Mouse (Mus musculus) limb, embryonic 12.5 days (tissue): ENCODE measurements at regions not wholly inside any gene's neighbourhood (a gene's known extent, or its start where the extent isn't known, plus 50 kb on each side); places are given as distances from the start of the nearest gene placed in this dataset.
"Not testable (repeated sequence)": the region's sequence is repeated elsewhere in the genome, so short reads cannot be mapped to it uniquely, and the experiment has no call there.

ENCODE experiments used
- ATAC-seq: fragments of 200-750 bp; cut with Nextera tagmentation; 2 replicates; pipeline ENCODE4 v1.8.0; 2017; ENCODE audit warnings: low read depth, moderate TSS enrichment; ENCODE audit not compliant: insufficient number of reproducible peaks, insufficient read depth, low FRiP score, low TSS enrichment
- H3K27ac ChIP-seq: fragments of 300-500 bp; sonication (generic); 2 replicates; pipeline ENCODE4 v1.5.1; 2016; ENCODE audit warnings: mild to moderate bottlenecking, moderate library complexity
- H3K27me3 ChIP-seq: fragments of 300-500 bp; sonication (generic); 2 replicates; pipeline ENCODE4 v1.6.1; 2016; ENCODE audit warnings: mild to moderate bottlenecking, moderate library complexity
- H3K36me3 ChIP-seq: fragments of 300-500 bp; sonication (generic); 2 replicates; pipeline ENCODE4 v1.6.1; 2016; ENCODE audit warnings: mild to moderate bottlenecking, moderate library complexity
- H3K4me1 ChIP-seq: fragments of 300-500 bp; sonication (generic); replicated peaks from 2 replicates; pipeline ENCODE4 v1.6.1; 2016
- H3K4me2 ChIP-seq: fragments of 300-500 bp; sonication (generic); 2 replicates; pipeline ENCODE4 v1.6.1; 2016; ENCODE audit warnings: mild to moderate bottlenecking, moderate library complexity
- H3K4me3 ChIP-seq: fragments of 300-500 bp; sonication (generic); replicated peaks from 2 replicates; pipeline ENCODE4 v1.5.1; 2016; ENCODE audit warnings: mild to moderate bottlenecking
- H3K9ac ChIP-seq: fragments of 300-500 bp; sonication (generic); replicated peaks from 2 replicates; pipeline ENCODE4 v1.6.1; 2016; ENCODE audit warnings: mild to moderate bottlenecking, moderate library complexity
- H3K9me3 ChIP-seq: fragments of 300-500 bp; sonication (generic); 2 replicates; pipeline ENCODE4 v1.6.1; 2016; ENCODE audit warnings: mild to moderate bottlenecking, moderate library complexity
- WGBS: fragments of 180-500 bp; shearing (Covaris S2); methylation state at CpG from one replicate; pipeline ENCODE4 v1.1.7; 2016; 5-methylcytosine and 5-hydroxymethylcytosine counted together

DNA sequence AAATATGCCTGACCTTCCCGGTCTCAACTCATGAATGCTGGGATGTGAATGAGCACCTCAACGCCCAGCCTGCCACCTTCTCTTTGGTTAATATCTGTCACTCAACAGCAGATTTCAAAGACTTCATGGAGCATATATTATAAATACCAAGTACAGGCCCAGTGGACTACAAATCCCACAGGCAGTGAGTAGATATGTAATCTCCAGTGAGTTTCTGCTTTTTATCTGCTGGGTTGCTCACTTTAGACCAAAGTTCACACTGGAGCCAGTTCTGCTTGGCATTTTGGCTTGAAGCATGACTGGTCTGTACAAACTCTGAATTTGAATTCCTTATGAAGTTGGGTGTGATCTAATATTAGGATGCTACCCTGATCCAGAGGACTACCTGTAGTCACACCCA, 377.1 kb upstream of the Ngly1 start:
- WGBS: 89% methylated on average over 2 of the region's 2 CpGs
- H3K27me3 ChIP-seq: no peaks in the 10 kb centered on the region
- H3K9ac ChIP-seq: no peak overlapping the region
- H3K4me1 ChIP-seq: no peaks in the 10 kb centered on the region
- no peak overlapping the region for H3K4me3 ChIP-seq
- H3K9me3 ChIP-seq: no peaks in the 10 kb centered on the region
- H3K4me2 ChIP-seq: no peak overlapping the region
- no peak for ATAC-seq
- H3K27ac ChIP-seq: no peak overlapping the region
- no peaks in the 10 kb centered on the region for H3K36me3 ChIP-seq

DNA sequence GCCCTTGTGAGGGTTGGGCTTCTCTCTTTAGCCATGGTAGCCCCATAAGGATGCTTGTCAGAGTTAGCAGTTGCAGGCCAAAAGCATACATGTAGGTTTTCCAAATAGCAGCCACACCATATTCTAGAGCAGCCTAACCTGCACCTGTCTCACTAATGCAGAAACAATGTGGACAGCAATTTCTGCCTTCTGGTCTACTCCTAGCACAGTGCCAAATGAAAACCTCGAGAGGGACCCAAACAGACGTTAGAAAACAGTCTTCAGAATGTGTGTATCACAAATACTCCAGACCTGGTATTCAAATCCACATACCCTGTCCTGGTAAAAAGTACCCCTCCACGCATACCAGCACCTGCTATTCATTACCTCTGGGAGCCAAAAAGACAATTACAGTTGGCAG, 368.9 kb upstream of the Ngly1 start:
- no peaks in the 10 kb centered on the region for H3K9me3 ChIP-seq
- no peak overlapping the region for H3K4me3 ChIP-seq
- no peak overlapping the region for H3K27ac ChIP-seq
- ATAC-seq: no peak
- no peaks in the 10 kb centered on the region for H3K27me3 ChIP-seq
- 64% methylated on average over 3 of the region's 3 CpGs for WGBS
- no peaks in the 10 kb centered on the region; the same call in 1 of the 2 replicates for H3K4me1 ChIP-seq
- no peak overlapping the region for H3K4me2 ChIP-seq
- H3K36me3 ChIP-seq: no peaks in the 10 kb centered on the region
- no peak overlapping the region for H3K9ac ChIP-seq

DNA sequence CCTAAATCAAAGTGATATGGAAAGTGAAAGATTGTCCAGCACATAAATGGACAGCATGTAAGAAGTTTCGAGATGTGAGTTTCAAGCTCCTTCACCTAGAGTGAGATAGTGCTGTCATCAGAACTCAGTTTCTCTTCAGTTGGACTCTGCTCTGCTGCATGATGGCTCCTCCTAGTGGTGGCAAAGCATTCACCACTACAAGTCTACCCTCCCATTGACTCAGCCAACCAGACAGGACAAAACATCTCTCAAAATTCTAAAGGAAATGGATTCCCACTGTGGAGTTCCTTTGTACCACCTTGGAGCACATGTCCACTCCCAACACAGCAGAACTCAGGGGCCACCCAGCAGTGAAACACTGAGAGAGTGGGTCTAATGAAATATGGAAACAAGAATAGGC, 367.8 kb upstream of the Ngly1 start:
- no peaks in the 10 kb centered on the region; the same call in 1 of the 2 replicates for H3K4me1 ChIP-seq
- ATAC-seq: no peak
- 61% methylated on average over 1 of the region's 1 CpGs for WGBS
- no peaks in the 10 kb centered on the region for H3K9me3 ChIP-seq
- no peaks in the 10 kb centered on the region for H3K27me3 ChIP-seq
- no peak overlapping the region for H3K4me2 ChIP-seq
- no peak overlapping the region for H3K9ac ChIP-seq
- H3K27ac ChIP-seq: no peak overlapping the region
- H3K4me3 ChIP-seq: no peak overlapping the region
- H3K36me3 ChIP-seq: no peaks in the 10 kb centered on the region

DNA sequence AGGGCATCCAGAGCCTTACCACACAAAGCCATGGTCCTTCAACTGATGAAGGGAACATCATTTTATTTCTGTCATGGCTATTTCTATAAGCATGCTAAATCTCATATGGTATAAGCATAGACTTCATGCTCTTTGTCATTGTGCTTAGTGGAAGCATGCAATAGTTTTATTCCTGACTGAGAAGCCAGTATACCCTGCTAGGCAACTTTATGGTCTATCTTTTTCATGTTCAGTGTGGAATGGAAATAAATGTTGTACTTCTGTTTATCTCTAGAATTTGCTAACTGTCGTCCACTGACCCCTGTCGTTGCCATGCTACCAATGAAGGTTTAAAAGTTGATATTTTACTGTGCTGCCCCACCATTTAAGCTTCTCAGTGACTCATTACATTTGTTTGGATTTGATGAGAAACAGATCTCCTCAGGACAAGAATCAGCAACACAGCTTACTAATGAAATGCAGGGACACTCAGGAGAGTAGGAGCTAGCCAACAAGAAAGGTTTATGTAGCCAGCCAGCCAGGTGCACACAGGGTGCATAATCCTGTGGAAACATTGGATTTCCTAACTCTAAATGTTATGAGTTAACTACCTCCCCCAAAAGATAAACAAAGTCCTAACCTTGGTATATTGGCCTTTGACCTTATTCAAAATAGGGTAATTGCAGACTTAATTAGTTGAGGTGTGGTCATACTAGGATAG, 364.3 kb upstream of the Ngly1 start:
- no peaks in the 10 kb centered on the region; the same call in 1 of the 2 replicates for H3K4me1 ChIP-seq
- ATAC-seq: no peak
- no peak overlapping the region for H3K27ac ChIP-seq
- 26% methylated on average over 2 of the region's 2 CpGs for WGBS
- no peaks in the 10 kb centered on the region for H3K9me3 ChIP-seq
- H3K4me3 ChIP-seq: no peak overlapping the region
- no peak overlapping the region for H3K9ac ChIP-seq
- H3K4me2 ChIP-seq: no peak overlapping the region
- no peaks in the 10 kb centered on the region for H3K27me3 ChIP-seq
- H3K36me3 ChIP-seq: no peaks in the 10 kb centered on the region

DNA sequence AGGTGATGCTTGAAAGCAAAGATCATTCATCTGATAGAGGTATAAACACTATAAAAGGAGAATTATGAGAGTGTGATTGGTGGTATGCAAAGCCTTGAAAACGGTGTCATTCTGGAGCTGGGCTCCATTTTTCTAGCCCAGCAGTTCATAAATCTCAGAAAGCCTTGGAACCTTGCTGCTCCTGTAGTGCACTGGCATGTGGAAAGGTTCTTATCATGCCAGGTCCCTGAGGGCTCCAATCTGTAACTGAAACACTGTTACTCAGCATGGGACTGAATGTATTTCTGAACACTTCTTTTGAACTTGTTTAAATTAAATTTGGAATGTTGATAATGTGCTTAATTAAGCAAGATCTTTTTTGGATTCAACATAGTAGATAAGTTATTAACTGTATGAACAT, 352.0 kb upstream of the Ngly1 start:
- no peak for ATAC-seq
- H3K27me3 ChIP-seq: no peaks in the 10 kb centered on the region
- no peaks in the 10 kb centered on the region for H3K9me3 ChIP-seq
- H3K27ac ChIP-seq: no peak overlapping the region
- WGBS: 60% methylated on average over 1 of the region's 1 CpGs
- no peak overlapping the region for H3K4me3 ChIP-seq
- H3K4me1 ChIP-seq: no peaks in the 10 kb centered on the region
- H3K4me2 ChIP-seq: no peak overlapping the region
- H3K9ac ChIP-seq: no peak overlapping the region
- H3K36me3 ChIP-seq: no peaks in the 10 kb centered on the region

DNA sequence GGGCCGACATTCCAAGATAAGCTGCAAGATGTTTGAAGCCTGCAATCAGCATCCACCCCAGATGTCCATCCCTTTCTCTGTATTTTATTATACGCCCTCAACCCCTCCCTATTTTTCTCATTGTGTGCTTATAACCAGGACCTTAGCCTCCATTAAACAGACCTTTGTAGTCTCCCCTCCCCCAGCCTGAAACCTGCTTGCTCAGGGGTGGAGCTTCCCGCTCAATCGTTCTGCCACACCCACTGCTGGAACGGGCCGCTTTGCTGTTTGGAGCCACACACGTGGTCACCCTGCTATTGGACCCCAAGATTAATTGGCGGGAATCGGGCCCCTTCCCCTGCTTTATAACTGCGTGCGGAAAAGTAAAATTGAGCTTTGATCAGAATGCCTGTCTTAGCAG, 342.7 kb upstream of the Ngly1 start:
- not testable (repeated sequence) for H3K9ac ChIP-seq, H3K36me3 ChIP-seq
- WGBS: 66% methylated on average over 11 of the region's 11 CpGs

DNA sequence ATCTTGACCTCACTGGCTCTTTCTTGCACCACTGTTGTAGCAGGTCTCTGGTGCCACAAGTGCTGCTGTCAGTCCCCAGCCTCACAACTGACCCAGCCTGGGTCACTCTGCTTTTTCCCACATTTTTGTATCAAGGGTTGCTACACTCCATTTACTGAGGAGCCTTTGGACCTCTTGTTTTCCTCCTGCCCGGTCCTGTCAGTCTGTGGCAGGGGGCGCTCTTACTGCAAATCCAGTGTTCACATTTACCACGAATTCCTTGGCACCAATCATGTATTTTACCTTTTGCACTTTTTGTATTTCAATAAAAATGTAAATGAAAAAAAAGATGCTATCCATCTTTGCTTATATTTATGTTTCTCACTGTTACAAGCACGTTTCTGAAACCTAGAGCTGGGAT, 335.9 kb upstream of the Ngly1 start:
- 70% methylated on average over 4 of the region's 4 CpGs for WGBS
- not testable (repeated sequence) for ATAC-seq

More for the DNA sequence above, 342.7 kb upstream of the Ngly1 start:
- H3K4me3 ChIP-seq, H3K27me3 ChIP-seq, H3K4me1 ChIP-seq, H3K27ac ChIP-seq, H3K4me2 ChIP-seq, H3K9me3 ChIP-seq, ATAC-seq: not testable (repeated sequence)

DNA sequence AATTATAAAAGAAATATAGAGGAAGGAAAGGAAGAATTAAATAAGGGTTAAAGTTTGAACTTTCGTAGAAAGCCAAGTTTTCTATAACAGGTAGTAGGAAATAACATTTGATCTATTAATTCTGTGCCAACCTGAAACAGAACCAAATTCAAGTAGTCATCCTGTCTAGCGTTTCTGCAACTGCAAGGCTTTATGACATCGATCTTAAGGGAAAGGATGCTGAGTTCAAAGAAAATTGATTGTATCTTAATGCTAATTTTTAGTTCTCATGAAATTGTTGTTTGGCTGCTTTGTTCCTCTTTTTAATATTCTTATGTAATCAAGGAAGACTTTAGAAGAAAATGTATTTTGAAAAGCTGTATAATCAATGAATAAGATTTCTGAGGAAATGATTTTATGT, 334.9 kb upstream of the Ngly1 start:
- ATAC-seq: no peak
- no peaks in the 10 kb centered on the region for H3K36me3 ChIP-seq
- H3K4me1 ChIP-seq: no peaks in the 10 kb centered on the region
- WGBS: 82% methylated on average over 3 of the region's 3 CpGs
- no peak overlapping the region for H3K4me2 ChIP-seq
- no peaks in the 10 kb centered on the region for H3K9me3 ChIP-seq
- no peaks in the 10 kb centered on the region for H3K27me3 ChIP-seq
- no peak overlapping the region for H3K27ac ChIP-seq
- H3K4me3 ChIP-seq: no peak overlapping the region
- H3K9ac ChIP-seq: no peak overlapping the region

More for the DNA sequence above, 335.9 kb upstream of the Ngly1 start:
- not testable (repeated sequence) for H3K27ac ChIP-seq, H3K4me2 ChIP-seq, H3K9ac ChIP-seq, H3K27me3 ChIP-seq, H3K4me1 ChIP-seq, H3K9me3 ChIP-seq, H3K4me3 ChIP-seq, H3K36me3 ChIP-seq

DNA sequence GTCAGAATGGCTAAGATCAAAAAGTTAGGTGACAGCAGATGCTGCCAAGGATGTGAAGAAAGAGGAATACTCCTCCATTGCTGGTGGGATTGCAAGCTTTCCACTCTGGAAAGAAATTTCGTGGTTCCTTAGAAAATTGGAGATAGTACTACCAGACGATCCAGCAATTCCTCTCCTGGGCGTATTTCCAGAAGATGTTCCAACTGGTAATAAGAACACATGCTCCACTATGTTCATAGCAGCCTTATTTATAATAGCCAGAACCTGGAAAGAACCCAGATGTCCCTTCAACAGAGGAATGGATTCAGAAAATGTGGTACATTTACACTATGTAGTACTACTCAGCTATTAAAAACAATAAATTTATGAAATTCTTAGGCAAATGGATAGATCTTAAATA, 324.4 kb upstream of the Ngly1 start:
- H3K27ac ChIP-seq, H3K27me3 ChIP-seq, ATAC-seq, H3K4me2 ChIP-seq, H3K9ac ChIP-seq, H3K9me3 ChIP-seq, H3K4me1 ChIP-seq, H3K4me3 ChIP-seq, H3K36me3 ChIP-seq: not testable (repeated sequence)
- WGBS: 84% methylated on average over 3 of the region's 3 CpGs

DNA sequence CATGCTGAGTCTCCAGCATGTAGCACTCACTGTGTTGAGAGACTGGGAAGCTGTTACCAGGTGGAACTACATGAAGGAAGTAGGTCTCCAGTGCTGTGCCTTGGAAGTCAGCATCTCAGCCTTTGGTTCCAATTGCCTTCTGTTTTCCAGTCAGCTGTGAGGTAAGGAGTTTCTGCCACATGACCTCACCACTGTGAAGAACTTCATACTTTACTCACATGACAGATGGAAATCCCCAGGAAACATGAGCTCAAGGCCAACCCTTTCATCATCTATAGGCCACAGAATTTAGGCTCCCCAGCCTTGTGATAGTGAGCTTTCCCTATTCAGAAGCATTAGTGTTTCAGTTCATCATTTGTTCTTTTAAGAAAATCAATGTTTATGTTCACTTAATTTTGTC, 314.4 kb upstream of the Ngly1 start:
- no peak for ATAC-seq
- H3K27ac ChIP-seq: no peak overlapping the region
- no peaks in the 10 kb centered on the region for H3K27me3 ChIP-seq
- H3K9me3 ChIP-seq: no peaks in the 10 kb centered on the region
- H3K9ac ChIP-seq: no peak overlapping the region
- H3K4me2 ChIP-seq: no peak overlapping the region
- H3K36me3 ChIP-seq: no peaks in the 10 kb centered on the region
- H3K4me3 ChIP-seq: no peak overlapping the region
- H3K4me1 ChIP-seq: no peaks in the 10 kb centered on the region

DNA sequence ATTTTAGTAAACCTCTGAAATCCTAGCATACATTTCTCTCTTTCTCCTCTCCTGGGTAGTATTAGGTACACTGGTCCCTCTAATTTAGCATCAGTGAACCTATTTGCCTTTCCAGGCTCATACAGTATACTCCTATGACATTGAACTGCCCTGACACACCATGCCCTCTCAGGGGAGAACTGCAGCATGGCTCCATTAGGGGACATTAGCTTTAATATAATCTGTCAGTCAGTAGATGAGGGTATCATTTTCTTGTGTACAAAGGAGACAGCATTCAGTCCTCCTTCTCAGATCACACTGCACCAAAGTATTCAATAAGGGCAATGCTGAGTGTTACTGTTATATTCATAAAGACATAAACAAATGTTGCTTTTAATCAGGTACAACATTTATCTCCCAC, 278.8 kb upstream of the Ngly1 start:
- Histone ChIP-seq H3K27ac (no peak overlapping the region), H3K4me3 (no peak overlapping the region), H3K9me3 (no peaks in the 10 kb centered on the region), H3K4me2 (no peak overlapping the region), H3K36me3 (no peaks in the 10 kb centered on the region), H3K9ac (no peak overlapping the region), H3K27me3 (no peaks in the 10 kb centered on the region), H3K4me1 (no peaks in the 10 kb centered on the region)
- ATAC-seq: no peak

DNA sequence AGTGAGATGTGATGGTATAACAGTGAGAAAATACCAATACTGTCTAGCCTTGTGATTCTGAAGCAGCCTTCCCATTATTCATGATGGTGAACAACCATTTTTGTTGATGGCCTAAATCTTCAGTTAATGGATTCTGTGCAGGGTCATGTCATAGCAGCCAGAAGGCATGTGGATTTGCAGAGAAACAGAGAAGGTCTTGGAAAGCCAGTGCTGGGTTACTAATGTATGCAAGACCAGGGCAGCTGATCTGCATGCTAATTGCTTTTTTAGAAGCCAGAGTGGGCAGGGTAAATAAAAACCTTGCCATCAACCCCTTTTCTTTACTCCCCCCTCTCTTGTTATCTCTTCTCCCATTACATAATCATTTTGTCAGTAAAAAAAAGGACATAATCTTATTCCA, 278.3 kb upstream of the Ngly1 start:
- Histone ChIP-seq H3K27ac (no peak overlapping the region), H3K9ac (no peak overlapping the region), H3K27me3 (no peaks in the 10 kb centered on the region), H3K4me2 (no peak overlapping the region), H3K4me1 (no peaks in the 10 kb centered on the region), H3K9me3 (no peaks in the 10 kb centered on the region), H3K36me3 (no peaks in the 10 kb centered on the region), H3K4me3 (no peak overlapping the region)
- no peak for ATAC-seq
